ENCODE assay signal across 30 mouse cellular contexts in the genomic region with DNA sequence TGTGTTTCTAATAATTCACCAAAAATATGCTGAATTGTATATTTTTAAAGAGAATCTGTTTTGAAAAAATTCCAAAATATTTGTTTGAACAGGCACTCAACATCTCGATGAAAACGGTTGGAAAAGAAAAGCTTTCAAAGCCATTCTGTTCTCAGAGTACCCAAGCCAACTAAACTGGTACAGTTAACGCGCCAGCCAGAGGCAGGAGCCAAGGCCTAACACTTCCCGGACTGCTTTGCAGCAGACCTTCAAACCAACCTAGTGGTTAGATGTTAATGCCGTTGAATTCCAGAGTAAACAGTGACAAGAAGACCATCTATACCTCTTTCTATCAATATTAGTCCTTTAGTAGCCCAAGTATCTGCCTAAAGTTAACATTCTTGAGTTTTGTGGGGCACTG. TPM values are rescaled to one million over a fixed set of nuclear protein-coding genes. Genes with fewer than 3 reads are reported as not detected.
DNase-seq lines count a peak whose midpoint lies in the region; ATAC-seq and TF ChIP-seq lines count a peak whose summit lies in the region.
"Had no signal": no experiment of that assay in that cellular context is flagged by ENCODE, and none has a peak within 500 bp of the region (broad histone marks: within the 10 kb centered on the region; RNA-seq: fewer than 3 reads in every experiment).

No protein-coding gene starts in this region.

- H3K4me2 ChIP-seq in heart, embryonic 15.5 days, result no peak overlapping the region
- no peak overlapping the region for H3K4me2 ChIP-seq in lung, embryonic 16.5 days (ENCODE audit: low read depth, low read length)
- H3K4me2 ChIP-seq: embryonic facial prominence, embryonic 13.5 days; forebrain, embryonic 13.5 days; heart, embryonic 13.5 days; hindbrain, embryonic 14.5 days had no signal

- no peak for TF ChIP-seq CTCF in embryonic fibroblast, embryonic 13.5 days (IDR thresholded peaks at IDR 0.05; ENCODE audit: borderline replicate concordance, insufficient read depth, low read length)

- no peak for DNase-seq in heart, postnatal 36 days
- DNase-seq in lung, adult 18-20 months, result no peak
- no peak for DNase-seq in left cerebral cortex, postnatal 36 days (ENCODE audit: low spot score in 2 of 2)
- DNase-seq: adrenal gland, adult 8-10 months; adrenal gland, postnatal 25 days; cerebellum, adult 11-12 months; cerebellum, adult 8-10 months; cerebellum, postnatal 10 days; cerebellum, postnatal 36 days; embryo, embryonic 11 days; gastrocnemius, postnatal 25 days; heart, adult 2 months; heart, postnatal 4 days had no signal

- TF ChIP-seq POLR2A in embryonic fibroblast, embryonic 13.5 days (IDR thresholded peaks at IDR 0.05; ENCODE audit: low read depth, low read length), result no peak

- intact Hi-C loops in heart, postnatal 36 days (cut with DNase I), result no loop called here
- intact Hi-C loops in left cerebral cortex, postnatal 36 days (cut with DNase I), result no loop called here

- H3K4me1 ChIP-seq in heart, embryonic 15.5 days (replicated peaks), result peaks cover 11% of the 10 kb centered on the region
- peaks cover 4% of the 10 kb centered on the region for H3K4me1 ChIP-seq in lung, embryonic 16.5 days (replicated peaks; ENCODE audit: control insufficient read depth, insufficient read depth, low read length)
- 0 out of 2 replicates have a peak, but pooled peaks cover 3% of the 10 kb centered on the region for H3K4me1 ChIP-seq in embryonic fibroblast, embryonic 13.5 days (ENCODE audit: control insufficient read depth, insufficient read depth, low read length)
- H3K4me1 ChIP-seq: embryonic facial prominence, embryonic 13.5 days; forebrain, embryonic 10.5 days; forebrain, embryonic 13.5 days had no signal

- 76% methylated on average over 6 of the region's 6 CpGs for WGBS in heart, embryonic 15.5 days
- WGBS in lung, embryonic 16.5 days, result 58% methylated on average over 6 of the region's 6 CpGs

- no peaks in the 10 kb centered on the region for H3K36me3 ChIP-seq in heart, embryonic 15.5 days
- H3K36me3 ChIP-seq in lung, embryonic 16.5 days (ENCODE audit: control insufficient read depth, insufficient read depth, low read length), result no peaks in the 10 kb centered on the region
- H3K36me3 ChIP-seq: embryonic facial prominence, embryonic 10.5 days; embryonic facial prominence, embryonic 13.5 days; forebrain, embryonic 10.5 days; heart, embryonic 10.5 days; heart, embryonic 13.5 days had no signal

- H3K27ac ChIP-seq in heart, embryonic 15.5 days, result 0 out of 2 replicates have a peak overlapping the region, but pooled peaks have one; percentile 2
- H3K27ac ChIP-seq in lung, embryonic 16.5 days (ENCODE audit: low read length), result peak overlapping the region; percentile 53; the same call in 1 of the 2 replicates
- H3K27ac ChIP-seq in embryonic fibroblast, embryonic 13.5 days (ENCODE audit: insufficient read depth, low read length), result peak overlapping the region; percentile 64
- H3K27ac ChIP-seq: embryonic facial prominence, embryonic 10.5 days; embryonic facial prominence, embryonic 13.5 days; forebrain, embryonic 10.5 days; forebrain, embryonic 13.5 days; heart, adult 2 months; heart, embryonic 10.5 days; heart, embryonic 13.5 days; hindbrain, embryonic 14.5 days; hindbrain, postnatal 0 days had no signal

- ATAC-seq in heart, embryonic 15.5 days (replicated peaks; ENCODE audit: insufficient number of reproducible peaks, insufficient read depth, low FRiP score, low read depth), result no peak
- no peak for ATAC-seq in lung, embryonic 16.5 days (ENCODE audit: low read depth)
- ATAC-seq: activated CD4-positive, CD25-positive, alpha-beta regulatory T cell, adult 4 months; CD4-positive, CD25-positive, alpha-beta regulatory T cell, adult 4 months; forebrain, embryonic 13.5 days; forebrain, embryonic 16.5 days; hindbrain, postnatal 0 days; inflammation-experienced regulatory T-cells, adult 6 months had no signal

- H3K9me3 ChIP-seq in heart, embryonic 15.5 days (replicated peaks), result no peaks in the 10 kb centered on the region
- H3K9me3 ChIP-seq in lung, embryonic 16.5 days (ENCODE audit: control insufficient read depth, low read length), result no peaks in the 10 kb centered on the region
- H3K9me3 ChIP-seq: embryonic facial prominence, embryonic 10.5 days; embryonic facial prominence, embryonic 13.5 days; forebrain, embryonic 10.5 days; forebrain, embryonic 13.5 days; heart, embryonic 10.5 days; heart, embryonic 13.5 days had no signal

- no peak overlapping the region for H3K9ac ChIP-seq in heart, embryonic 15.5 days
- H3K9ac ChIP-seq in lung, embryonic 16.5 days (ENCODE audit: low read length), result no peak overlapping the region
- H3K9ac ChIP-seq: embryonic facial prominence, embryonic 13.5 days; forebrain, embryonic 13.5 days; heart, embryonic 13.5 days; hindbrain, embryonic 14.5 days had no signal

- no peak overlapping the region for H3K4me3 ChIP-seq in heart, embryonic 15.5 days
- H3K4me3 ChIP-seq in lung, embryonic 16.5 days (ENCODE audit: low read length), result no peak overlapping the region
- H3K4me3 ChIP-seq in embryonic fibroblast, embryonic 13.5 days (ENCODE audit: insufficient read depth, low read length), result no peak overlapping the region
- H3K4me3 ChIP-seq: embryonic facial prominence, embryonic 10.5 days; embryonic facial prominence, embryonic 13.5 days; forebrain, embryonic 10.5 days; forebrain, embryonic 13.5 days; heart, adult 2 months; heart, embryonic 10.5 days; heart, embryonic 13.5 days had no signal

- no peaks in the 10 kb centered on the region for H3K27me3 ChIP-seq in heart, embryonic 15.5 days
- no peaks in the 10 kb centered on the region for H3K27me3 ChIP-seq in lung, embryonic 16.5 days (ENCODE audit: control insufficient read depth, insufficient read depth, low read depth, low read length)
- H3K27me3 ChIP-seq: embryonic facial prominence, embryonic 13.5 days; forebrain, embryonic 13.5 days; heart, embryonic 13.5 days had no signal

RNA-seq across cellular contexts. Expression of a gene that starts 23.4 kb away (rescaled TPM):
- polyA plus RNA-seq in heart, embryonic 15.5 days (2015; fragmentation: Nextera tagmentation; extraction: Ambion mirVana), result 11.2 and 14.4 TPM in 2 replicates
- 10 to 100 TPM in 1 of 2 experiments, 1 to 10 TPM in 1; 9.8 to 12.1 TPM for total RNA-seq in heart, postnatal 36 days (2021)
- polyA plus RNA-seq in lung, embryonic 16.5 days (2015; fragmentation: Nextera tagmentation; extraction: Ambion mirVana), result 15.7 and 16.4 TPM in 2 replicates
- 10.2 and 11.5 TPM in 2 replicates for polyA plus RNA-seq in embryonic fibroblast, embryonic 13.5 days (2011; ENCODE audit: insufficient read length, low read depth, missing spikeins)
- 10 to 100 TPM; 18.3 to 28.3 TPM for total RNA-seq in left cerebral cortex, postnatal 36 days (2021)

RNA-seq across cellular contexts. Expression of a gene that starts 31.7 kb away (rescaled TPM):
- 0.38 and 0.52 TPM in 2 replicates for polyA plus RNA-seq in heart, embryonic 15.5 days (2015; fragmentation: Nextera tagmentation; extraction: Ambion mirVana)
- under 1 TPM in 1 of 2 experiments, not detected in 1; 0.14 TPM for total RNA-seq in heart, postnatal 36 days (2021)
- polyA plus RNA-seq in lung, embryonic 16.5 days (2015; fragmentation: Nextera tagmentation; extraction: Ambion mirVana), result 0.18 and 0.21 TPM in 2 replicates
- 0.23 and 0.49 TPM in 2 replicates for polyA plus RNA-seq in embryonic fibroblast, embryonic 13.5 days (2011; ENCODE audit: insufficient read length, low read depth, missing spikeins)
- 1 to 10 TPM; 1.4 to 1.6 TPM for total RNA-seq in left cerebral cortex, postnatal 36 days (2021)
- total RNA-seq: gastrocnemius, adult 18-20 months; gastrocnemius, postnatal 25 days had no signal
- polyA plus RNA-seq: activated CD4-positive, CD25-positive, alpha-beta regulatory T cell, adult 4 months; C2C12; CD4-positive, CD25-positive, alpha-beta regulatory T cell, adult 4 months; inflammation-experienced regulatory T-cells, adult 6 months had no signal

Comparison
In these comparisons a context has a peak if more than half of its experiments do, and no peak if none do; other contexts are left out.
1. H3K27ac ChIP-seq: peak in every context shown above with its lines; median percentile 64 in embryonic fibroblast, embryonic 13.5 days; 53 in lung, embryonic 16.5 days; 2 in heart, embryonic 15.5 days.